Mouse (Mus musculus) lung, postnatal 10 days (tissue): ENCODE results near the gene Ano8.

ENCODE experiments used
- DNase-seq: peaks from one replicate; pipeline ENCODE4 v3.0.0; 2021

The Ano8 gene

GRCm38 (mm10) chr8:71498816-71499690 is 13.3 kb upstream of the Ano8 start:
- peak; percentile 68 for DNase-seq

- peak; percentile 75 for DNase-seq
These were observed 12.2 kb upstream of the Ano8 start for GRCm38 (mm10) chr8:71497881-71498501.

- DNase-seq = no peak
These were observed 11.4 kb upstream of the Ano8 start for GRCm38 (mm10) chr8:71497077-71497645.

GRCm38 (mm10) chr8:71496481-71496880 is 10.7 kb upstream of the Ano8 start:
- DNase-seq = peak; percentile 96

GRCm38 (mm10) chr8:71495811-71496210 is 10.0 kb upstream of the Ano8 start:
- DNase-seq = no peak

GRCm38 (mm10) chr8:71495039-71495438 is 9.3 kb upstream of the Ano8 start:
- DNase-seq = peak; percentile 94

- DNase-seq = peak; percentile 95
These were observed 2.7 kb upstream of the Ano8 start for GRCm38 (mm10) chr8:71488454-71488853.

- peak; percentile 90 for DNase-seq
These were observed 2.1 kb upstream of the Ano8 start, which contains the start of gene Gtpbp3 for GRCm38 (mm10) chr8:71487691-71488445. Gene Gtpbp3, plus strand, starts transcription at chr8:71488103.

GRCm38 (mm10) chr8:71486136-71486529 is 370 bp upstream of the Ano8 start:
- no peak for DNase-seq

- no peak for DNase-seq
These were observed 1.0 kb downstream of the Ano8 start for GRCm38 (mm10) chr8:71484736-71485135.

GRCm38 (mm10) chr8:71483932-71484331 is 1.8 kb downstream of the Ano8 start:
- DNase-seq = peak; percentile 53

- no peak for DNase-seq
These were observed 6.8 kb downstream of the Ano8 start for GRCm38 (mm10) chr8:71478943-71479342.

- no peak for DNase-seq
These were observed 8.4 kb downstream of the Ano8 start for GRCm38 (mm10) chr8:71477196-71477845.

- peak; percentile 87 for DNase-seq
These were observed 9.4 kb downstream of the Ano8 start for GRCm38 (mm10) chr8:71476099-71476940.

GRCm38 (mm10) chr8:71475702-71476075 is 10.1 kb downstream of the Ano8 start:
- no peak for DNase-seq

- no peak for DNase-seq
These were observed 10.7 kb downstream of the Ano8 start for GRCm38 (mm10) chr8:71474785-71475701.

GRCm38 (mm10) chr8:71474344-71474743 is 11.4 kb downstream of the Ano8 start:
- DNase-seq = no peak

- DNase-seq = no peak
These were observed 13.0 kb downstream of the Ano8 start for GRCm38 (mm10) chr8:71472601-71473386.

- DNase-seq = no peak
These were observed 13.9 kb downstream of the Ano8 start for GRCm38 (mm10) chr8:71471861-71472260.

- no peak for DNase-seq
These were observed 14.9 kb downstream of the Ano8 start for GRCm38 (mm10) chr8:71470913-71471255.
